ENCODE assay signal across 9 mouse cellular contexts in the genomic region with DNA sequence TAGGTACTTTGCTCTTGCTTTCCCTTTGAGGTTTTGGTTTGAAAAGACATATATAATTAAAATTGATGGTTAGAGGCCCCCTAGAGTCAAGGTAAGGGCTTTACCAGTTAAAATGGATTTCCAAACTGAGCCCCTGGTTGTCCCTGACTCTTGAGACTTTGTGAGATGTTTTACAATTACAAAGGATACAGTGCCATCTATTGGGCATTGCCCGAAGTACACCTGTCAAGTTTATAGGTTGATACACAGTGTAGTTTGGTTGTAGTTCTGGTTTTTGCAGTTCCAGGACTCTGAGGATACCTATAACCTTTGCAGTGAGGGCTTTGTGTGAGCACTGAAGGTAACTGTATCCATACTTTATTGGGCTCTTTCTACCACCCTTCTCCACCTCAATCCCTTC. TPM values are rescaled to one million over a fixed set of nuclear protein-coding genes. Genes with fewer than 3 reads are reported as not detected.
A peak's percentile ranks its signal among the peaks of the same experiment; 100 is the strongest.
DNase-seq lines count a peak whose midpoint lies in the region; ATAC-seq and TF ChIP-seq lines count a peak whose summit lies in the region.
"Had no signal": no experiment of that assay in that cellular context is flagged by ENCODE, and none has a peak within 500 bp of the region (broad histone marks: within the 10 kb centered on the region; RNA-seq: fewer than 3 reads in every experiment).

No protein-coding gene starts in this region.

- H3K9ac ChIP-seq in kidney, embryonic 14.5 days (ENCODE audit: low read depth, low read length), result no peak overlapping the region
- no peak overlapping the region for H3K9ac ChIP-seq in midbrain, postnatal 0 days (replicated peaks; ENCODE audit: low read length, poor library complexity, severe bottlenecking)
- H3K9ac ChIP-seq: limb, embryonic 15.5 days had no signal

- peaks cover 5% of the 10 kb centered on the region; the same call in 1 of the 2 replicates for H3K4me1 ChIP-seq in kidney, embryonic 14.5 days (ENCODE audit: control insufficient read depth, insufficient read depth, low read length)
- H3K4me1 ChIP-seq in midbrain, postnatal 0 days (ENCODE audit: insufficient read depth, low read length), result no peaks in the 10 kb centered on the region
- H3K4me1 ChIP-seq in thymus, adult 2 months (replicated peaks; ENCODE audit: control insufficient read depth, insufficient read depth, low read length), result peaks cover 6% of the 10 kb centered on the region; the same call in 1 of the 2 replicates
- H3K4me1 ChIP-seq: limb, embryonic 15.5 days had no signal

- TF ChIP-seq POLR2A in thymus, adult 2 months (IDR thresholded peaks at IDR 0.05; ENCODE audit: control insufficient read depth, extremely low read depth, insufficient read depth, low read length, poor library complexity), result no peak

- DNase-seq in kidney, adult 11 months, result peak; percentile 44
- DNase-seq in WW6 (ENCODE audit: low read depth, low spot score), result peak; percentile 28
- peak; percentile 40 for DNase-seq in embryo, embryonic 9.5 days (ENCODE audit: extremely low spot score)
- peak; percentile 81 for DNase-seq in heart, postnatal 4 days
- peak; percentile 41 to 71 for DNase-seq in layer of hippocampus, postnatal 14 days (ENCODE audit: low spot score in 2 of 2)
- DNase-seq in midbrain, postnatal 0 days (ENCODE audit: low spot score), result peak; percentile 83
- DNase-seq in thymus, adult 2 months, result peak; percentile 79

- TF ChIP-seq CTCF in midbrain, postnatal 0 days (IDR thresholded peaks at IDR 0.05), result peak; percentile 79
- no peak for TF ChIP-seq CTCF in thymus, adult 2 months (IDR thresholded peaks at IDR 0.05; ENCODE audit: borderline replicate concordance, control insufficient read depth, extremely low read depth, insufficient read depth, low read length, poor library complexity)

- ATAC-seq in kidney, embryonic 14.5 days (ENCODE audit: low FRiP score, low TSS enrichment), result no peak
- ATAC-seq in midbrain, postnatal 0 days (ENCODE audit: low FRiP score), result peak; percentile 54

- H3K27me3 ChIP-seq in kidney, embryonic 14.5 days (ENCODE audit: control insufficient read depth, insufficient read depth, low read length), result no peaks in the 10 kb centered on the region
- no peaks in the 10 kb centered on the region for H3K27me3 ChIP-seq in midbrain, postnatal 0 days (ENCODE audit: insufficient read depth, low read length)
- no peaks in the 10 kb centered on the region for H3K27me3 ChIP-seq in thymus, adult 2 months (ENCODE audit: control insufficient read depth, insufficient read depth, low read length)
- H3K27me3 ChIP-seq: limb, embryonic 15.5 days had no signal

- H3K4me3 ChIP-seq in kidney, embryonic 14.5 days (ENCODE audit: low read length), result no peak overlapping the region
- no peak overlapping the region for H3K4me3 ChIP-seq in midbrain, postnatal 0 days (ENCODE audit: low read depth, low read length)
- H3K4me3 ChIP-seq in thymus, adult 2 months (ENCODE audit: control insufficient read depth, insufficient read depth, low read length), result no peak overlapping the region
- H3K4me3 ChIP-seq: limb, embryonic 15.5 days had no signal

- WGBS in kidney, embryonic 14.5 days, result 21% methylated on average over 1 of the region's 1 CpGs
- WGBS in midbrain, postnatal 0 days, result 27% methylated on average over 1 of the region's 1 CpGs
- 0% methylated on average over 1 of the region's 1 CpGs for WGBS in thymus, adult 2 months

- H3K9me3 ChIP-seq in kidney, embryonic 14.5 days (ENCODE audit: control insufficient read depth, low read length), result no peaks in the 10 kb centered on the region
- no peaks in the 10 kb centered on the region for H3K9me3 ChIP-seq in midbrain, postnatal 0 days (ENCODE audit: low read length)
- H3K9me3 ChIP-seq: limb, embryonic 15.5 days had no signal

- no peak overlapping the region for H3K4me2 ChIP-seq in kidney, embryonic 14.5 days (replicated peaks; ENCODE audit: low read depth, low read length)
- H3K4me2 ChIP-seq in midbrain, postnatal 0 days (ENCODE audit: low read depth, low read length, poor library complexity, severe bottlenecking), result no peak overlapping the region
- H3K4me2 ChIP-seq: limb, embryonic 15.5 days had no signal

- H3K27ac ChIP-seq in kidney, embryonic 14.5 days (ENCODE audit: low read depth, low read length), result no peak overlapping the region
- no peak overlapping the region for H3K27ac ChIP-seq in midbrain, postnatal 0 days (ENCODE audit: low read depth, low read length)
- H3K27ac ChIP-seq in thymus, adult 2 months (ENCODE audit: control insufficient read depth, insufficient read depth, low read length), result no peak overlapping the region
- H3K27ac ChIP-seq: limb, embryonic 15.5 days had no signal

- H3K36me3 ChIP-seq in kidney, embryonic 14.5 days (ENCODE audit: control insufficient read depth, insufficient read depth, low read length), result peaks cover 4% of the 10 kb centered on the region
- H3K36me3 ChIP-seq in midbrain, postnatal 0 days (ENCODE audit: insufficient read depth, low read length), result peaks cover 4% of the 10 kb centered on the region; the same call in 1 of the 2 replicates
- H3K36me3 ChIP-seq in thymus, adult 2 months (ENCODE audit: control insufficient read depth, insufficient read depth, low read length), result peaks cover 6% of the 10 kb centered on the region

RNA-seq across cellular contexts. Expression of gene Pogz, which starts 12.0 kb away (rescaled TPM):
- polyA plus RNA-seq in kidney, embryonic 14.5 days (2014; fragmentation: Nextera tagmentation; extraction: Ambion mirVana), result 19.7 and 24.4 TPM in 2 replicates
- 10 to 100 TPM; 35.1 to 38.6 TPM for total RNA-seq in heart, postnatal 4 days (2021)
- total RNA-seq in layer of hippocampus, postnatal 14 days (2021), result 10 to 100 TPM; 52.0 to 53.3 TPM
- total RNA-seq in midbrain, postnatal 0 days (2014; rRNA removed), result 42.5 and 59.9 TPM in 2 replicates
- polyA plus RNA-seq in midbrain, postnatal 0 days (2015; fragmentation: Nextera tagmentation; extraction: Ambion mirVana), result 17.2 and 17.5 TPM in 2 replicates
- 69.6 and 73.6 TPM in 2 replicates for polyA plus RNA-seq in thymus, adult 2 months (2012; rRNA removed)

RNA-seq across cellular contexts. Expression of gene Psmb4, which starts 37.4 kb away (rescaled TPM):
- 355 and 392 TPM in 2 replicates for polyA plus RNA-seq in kidney, embryonic 14.5 days (2014; fragmentation: Nextera tagmentation; extraction: Ambion mirVana)
- 100 to 1,000 TPM; 297 to 299 TPM for total RNA-seq in heart, postnatal 4 days (2021)
- total RNA-seq in layer of hippocampus, postnatal 14 days (2021), result 100 to 1,000 TPM; 271 to 301 TPM
- total RNA-seq in midbrain, postnatal 0 days (2014; rRNA removed), result 270 and 309 TPM in 2 replicates
- polyA plus RNA-seq in midbrain, postnatal 0 days (2015; fragmentation: Nextera tagmentation; extraction: Ambion mirVana), result 358 and 362 TPM in 2 replicates
- polyA plus RNA-seq in thymus, adult 2 months (2012; rRNA removed), result 314 and 384 TPM in 2 replicates

Comparison
In these comparisons a context has a peak if more than half of its experiments do, and no peak if none do; other contexts are left out.
1. DNase-seq: peak in every context shown above with its lines; median percentile 83 in midbrain, postnatal 0 days; 81 in heart, postnatal 4 days; 79 in thymus, adult 2 months; 56 in layer of hippocampus, postnatal 14 days; 44 in kidney, adult 11 months; 40 in embryo, embryonic 9.5 days; 28 in WW6.